Mouse (Mus musculus) left cerebral cortex, postnatal 36 days (tissue): ENCODE measurements around the gene Prkg2. TPM values are rescaled to one million over a fixed set of nuclear protein-coding genes. Genes with fewer than 3 reads are reported as not detected.
A peak's percentile ranks its signal among the peaks of the same experiment; 100 is the strongest.

Experiments used
- DNase-seq, 2 experiments: peaks; one replicate each; pipeline ENCODE4 v3.0.0; 2021 to 2022; ENCODE audit warnings: low spot score in 2 of 2, mixed read lengths in 1 of 2
- intact Hi-C: fragments of 180-260 bp; cut with DNase I; formaldehyde crosslinking; loops from one replicate; pipeline ENCODE4 v1.15.1; 2025
- total RNA-seq, 2 experiments: library from RNA; stranded (reverse); gene quantifications; 2 replicates each; pipeline ENCODE4 v1.2.3; 2021

Gene Prkg2
- 10 to 100 TPM; 10.6 to 16.1 TPM for total RNA-seq

GRCm38 (mm10) chr5:99036596-99037441, at the start of gene Prkg2:
Gene Prkg2, minus strand, starts transcription at chr5:99037351.
- intact Hi-C loops = loop anchor here (10.0 kb wide), 2 partner anchors 92 to 118 kb away; no protein-coding TSS in a partner anchor
- peak; percentile 63 to 74 for DNase-seq

DNA sequence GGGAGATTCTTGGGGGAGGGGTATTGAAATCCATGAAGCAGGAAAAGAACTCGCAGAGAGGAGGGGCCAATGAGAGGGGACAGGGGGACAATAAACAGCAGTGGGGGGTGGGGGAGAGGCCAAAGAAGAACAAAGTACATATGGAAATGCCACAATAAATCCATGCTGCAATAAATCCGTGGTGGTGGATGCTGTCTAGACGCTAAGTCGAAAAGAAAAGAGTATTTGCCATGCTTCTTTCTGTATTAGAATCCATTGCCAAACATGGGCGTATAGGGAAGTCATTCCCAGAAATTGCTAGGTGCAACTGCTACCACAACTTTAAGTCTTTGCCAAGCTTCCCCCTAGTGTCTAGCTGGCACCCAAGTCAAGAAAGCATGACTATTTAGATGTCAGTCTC, 46.8 kb upstream of the Prkg2 start:
- no peak for DNase-seq
- intact Hi-C loops = no loop called here

- intact Hi-C loops = no loop called here
- DNase-seq = no peak
Measured at GRCm38 (mm10) chr5:99078375-99078774, 41.2 kb upstream of the Prkg2 start.

DNA sequence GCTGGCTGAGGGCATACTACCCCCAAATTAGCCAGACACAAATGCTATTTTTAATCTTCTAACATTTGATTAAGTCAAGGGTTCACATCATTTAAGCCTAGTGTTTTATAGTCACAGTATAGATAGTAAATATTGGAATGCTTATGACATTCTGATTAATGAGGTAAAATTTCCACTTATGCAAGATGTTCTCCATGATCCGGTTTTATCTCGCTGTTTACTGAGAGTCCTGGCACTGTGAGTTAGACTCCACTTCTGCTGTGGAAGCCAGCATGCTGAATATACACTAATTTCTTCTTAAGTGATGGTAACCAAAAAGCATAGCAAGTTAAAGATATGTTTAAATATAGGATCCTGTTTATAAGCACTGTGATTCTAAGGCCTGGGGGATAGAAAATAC, 31.2 kb upstream of the Prkg2 start:
- no peak for DNase-seq
- intact Hi-C loops = no loop called here

DNA sequence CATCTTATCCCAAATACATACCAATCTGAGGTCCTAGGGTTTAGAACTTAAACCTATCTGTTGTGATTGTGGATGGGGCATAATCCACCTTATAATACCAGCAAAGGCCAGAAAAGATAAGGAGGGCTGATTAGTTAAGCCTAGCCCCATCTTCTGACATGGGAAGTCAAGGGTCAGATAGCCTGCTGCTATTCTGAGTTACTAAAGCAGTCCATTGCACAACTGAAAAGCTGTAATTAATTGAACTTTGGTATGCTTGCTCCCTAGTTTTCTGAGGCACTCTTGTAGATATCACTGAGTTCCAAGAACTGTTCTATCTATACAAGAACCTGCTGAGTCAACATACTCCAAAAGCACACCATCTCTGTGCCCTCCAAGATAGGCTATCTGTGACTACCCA, 25.4 kb upstream of the Prkg2 start:
- intact Hi-C loops = no loop called here
- no peak for DNase-seq

DNA sequence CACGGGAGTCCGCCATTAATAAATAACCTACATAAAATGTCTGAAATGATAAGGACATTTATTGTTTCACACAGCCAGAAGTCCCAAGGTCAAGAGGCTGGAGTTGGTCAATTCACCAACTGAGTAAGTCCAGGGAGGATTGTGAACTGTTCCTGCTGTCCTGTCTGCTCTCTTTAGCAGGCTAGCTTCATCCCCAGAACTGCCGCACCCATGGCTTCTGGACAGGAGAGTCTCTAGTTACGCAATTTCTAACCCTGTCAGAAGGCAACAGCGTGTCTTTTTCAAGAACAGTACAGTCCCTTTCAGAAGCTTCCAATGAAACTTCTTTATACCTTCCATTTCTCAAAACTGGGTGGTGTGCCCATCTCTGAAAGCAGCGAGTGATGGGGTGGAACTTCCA, 1.9 kb upstream of the Prkg2 start:
- no peak for DNase-seq
- intact Hi-C loops = loop anchor here (10.0 kb wide), 2 partner anchors 94 to 116 kb away; no protein-coding TSS in a partner anchor

- intact Hi-C loops = loop anchor here (10.0 kb wide), 2 partner anchors 93 to 117 kb away; no protein-coding TSS in a partner anchor
- DNase-seq = peak in 1 of 2 experiments; percentile 31
Measured at GRCm38 (mm10) chr5:99037442-99037811, 276 bp upstream of the Prkg2 start.

DNA sequence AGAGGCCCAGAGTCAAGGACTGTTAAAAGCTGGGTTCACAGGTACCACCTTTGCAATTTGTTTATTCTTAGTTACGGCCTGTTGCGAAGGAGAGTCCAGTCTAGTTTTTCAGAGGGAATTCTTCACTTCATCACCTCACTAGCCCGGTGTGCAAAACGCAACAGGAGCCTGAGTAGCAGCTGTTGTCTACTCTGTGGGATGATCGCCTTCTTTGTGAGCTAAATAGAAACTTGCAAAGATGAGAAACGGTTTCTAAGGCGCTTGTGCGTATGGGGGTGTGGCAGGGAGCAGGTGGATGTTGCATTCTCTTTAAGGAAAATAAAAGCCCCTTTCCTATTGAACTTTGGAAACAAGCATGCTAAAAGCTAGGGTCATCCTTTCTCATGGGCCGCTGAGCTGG, 1.2 kb downstream of the Prkg2 start:
- DNase-seq = peak; percentile 20 to 37
- intact Hi-C loops = loop anchor here (10.0 kb wide), 2 partner anchors 91 to 119 kb away; no protein-coding TSS in a partner anchor

GRCm38 (mm10) chr5:99031551-99032149, 5.5 kb downstream of the Prkg2 start:
- DNase-seq = no peak
- intact Hi-C loops = loop anchor here (10.0 kb wide), 2 partner anchors 87 to 123 kb away; no protein-coding TSS in a partner anchor

DNA sequence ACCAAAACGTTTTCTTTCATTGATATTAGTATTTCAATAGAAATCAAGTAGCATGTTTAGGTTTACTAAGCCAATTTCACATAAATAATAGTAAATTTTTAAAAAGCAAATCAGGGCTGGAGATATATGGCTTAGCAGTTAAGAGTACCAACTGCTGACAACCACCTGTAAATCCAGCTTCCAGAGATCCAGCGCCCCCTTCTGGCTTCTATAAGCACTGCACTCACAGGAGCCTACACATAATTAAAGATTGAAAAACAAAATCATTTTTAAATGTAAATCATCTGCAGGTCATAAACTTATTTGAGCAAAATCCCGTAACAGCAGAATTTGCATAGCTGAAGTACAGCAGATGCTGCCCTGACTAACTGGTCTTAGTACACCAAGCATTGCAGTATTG, 10.8 kb downstream of the Prkg2 start:
- intact Hi-C loops = no loop called here

GRCm38 (mm10) chr5:99019709-99020108, 17.4 kb downstream of the Prkg2 start:
- intact Hi-C loops = no loop called here
- peak; percentile 39 to 59 for DNase-seq

More for the DNA sequence above, 10.8 kb downstream of the Prkg2 start:
- DNase-seq = no peak

- intact Hi-C loops = no loop called here
- DNase-seq = no peak
Measured at GRCm38 (mm10) chr5:99015140-99015539, 22.0 kb downstream of the Prkg2 start.

DNA sequence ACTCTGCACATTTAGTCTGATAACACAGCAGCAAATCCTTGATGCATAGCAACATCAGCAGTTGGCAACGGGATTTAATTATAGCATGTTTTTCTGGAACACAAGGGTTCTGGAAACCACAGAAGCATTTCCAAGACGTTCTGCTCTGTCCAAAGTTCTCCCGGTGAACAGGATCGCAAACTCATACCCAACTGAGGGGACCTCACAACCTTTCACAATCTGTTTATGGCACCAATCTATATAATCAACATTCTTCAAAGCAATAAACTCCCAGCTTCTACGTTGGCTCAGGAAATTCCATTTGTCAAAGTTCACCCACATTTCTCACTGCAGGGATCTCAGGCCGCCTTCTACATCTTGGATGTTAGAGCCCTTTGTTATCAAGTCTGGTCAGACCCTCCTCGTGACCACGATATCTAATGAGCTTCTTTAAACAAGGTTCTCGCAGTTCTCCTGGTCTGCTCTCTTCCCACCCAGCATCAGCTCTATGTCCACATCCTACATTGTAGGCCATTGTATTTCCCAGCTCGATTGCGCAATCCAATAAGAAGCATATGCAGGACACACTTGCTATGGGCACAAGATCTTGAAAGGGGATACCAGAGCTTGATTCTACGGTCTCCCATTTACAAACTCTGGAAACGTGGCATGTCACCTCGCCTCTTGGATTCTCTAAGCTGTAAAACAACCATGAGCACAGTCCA, 26.6 kb downstream of the Prkg2 start:
- intact Hi-C loops = no loop called here

DNA sequence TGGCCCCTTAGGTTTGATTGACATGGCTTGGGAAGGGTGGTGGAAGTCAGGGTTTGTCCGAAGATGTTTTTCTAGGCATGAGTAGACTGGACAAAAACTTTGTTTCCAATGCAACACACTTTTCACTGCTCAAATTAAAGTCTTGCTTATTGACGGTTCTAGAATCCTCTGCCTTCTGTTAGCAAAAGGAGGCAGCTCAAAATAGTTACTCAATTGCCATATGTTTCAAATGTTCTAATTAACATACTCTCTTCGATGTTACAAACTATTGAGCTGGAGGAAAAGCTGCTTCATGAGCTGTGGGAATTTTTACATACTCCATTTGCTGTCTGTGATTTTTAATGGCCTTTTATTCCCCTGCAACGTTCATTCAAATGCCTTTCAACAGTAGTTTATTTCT, 39.0 kb downstream of the Prkg2 start:
- intact Hi-C loops = no loop called here
- DNase-seq = no peak

More for the DNA sequence above, 26.6 kb downstream of the Prkg2 start:
- DNase-seq = no peak

DNA sequence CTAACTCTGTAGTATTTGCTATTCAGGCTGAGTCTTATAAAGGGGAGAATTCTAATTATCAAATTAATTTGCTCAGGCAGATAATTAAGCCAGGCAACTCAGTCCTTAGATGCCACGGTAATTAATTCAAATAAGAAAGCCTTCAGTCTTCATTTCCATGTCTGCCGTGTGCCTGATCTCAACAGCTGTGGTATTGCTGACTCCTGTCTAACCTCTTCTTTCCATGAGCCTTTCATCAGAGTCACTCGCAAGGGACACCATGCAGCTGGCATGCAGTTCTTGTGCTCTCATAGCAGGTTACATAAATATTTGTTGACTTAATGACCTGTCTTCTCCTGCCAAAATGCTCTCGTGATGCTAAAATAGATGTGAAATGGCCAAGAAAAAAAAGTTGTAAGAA, 41.4 kb downstream of the Prkg2 start:
- intact Hi-C loops = no loop called here
- DNase-seq = no peak

GRCm38 (mm10) chr5:98991600-98991999, 45.6 kb downstream of the Prkg2 start:
- intact Hi-C loops = no loop called here

GRCm38 (mm10) chr5:98987634-98988033, 49.5 kb downstream of the Prkg2 start:
- intact Hi-C loops = no loop called here
- no peak for DNase-seq

More at GRCm38 (mm10) chr5:98991600-98991999, 45.6 kb downstream of the Prkg2 start:
- no peak for DNase-seq

DNA sequence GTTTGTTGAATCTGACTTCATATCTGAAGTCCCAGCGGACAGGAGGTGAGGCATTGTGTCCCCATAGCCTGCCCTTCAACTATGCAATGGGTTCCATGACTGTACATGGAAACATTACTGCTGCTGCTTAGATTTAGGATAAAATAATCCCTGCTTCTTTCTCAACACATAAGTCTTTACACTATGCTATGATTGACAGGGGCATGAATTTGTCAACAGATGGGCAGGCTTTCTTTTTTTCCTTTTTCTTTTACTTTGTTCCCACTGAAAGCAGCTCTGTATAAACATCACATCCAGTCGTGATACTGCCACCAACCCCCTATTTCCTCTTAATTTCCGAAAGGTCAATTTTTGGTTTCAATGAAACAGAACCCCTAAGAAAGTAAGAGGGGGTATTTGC, 50.0 kb downstream of the Prkg2 start:
- intact Hi-C loops = no loop called here
- DNase-seq = no peak

DNA sequence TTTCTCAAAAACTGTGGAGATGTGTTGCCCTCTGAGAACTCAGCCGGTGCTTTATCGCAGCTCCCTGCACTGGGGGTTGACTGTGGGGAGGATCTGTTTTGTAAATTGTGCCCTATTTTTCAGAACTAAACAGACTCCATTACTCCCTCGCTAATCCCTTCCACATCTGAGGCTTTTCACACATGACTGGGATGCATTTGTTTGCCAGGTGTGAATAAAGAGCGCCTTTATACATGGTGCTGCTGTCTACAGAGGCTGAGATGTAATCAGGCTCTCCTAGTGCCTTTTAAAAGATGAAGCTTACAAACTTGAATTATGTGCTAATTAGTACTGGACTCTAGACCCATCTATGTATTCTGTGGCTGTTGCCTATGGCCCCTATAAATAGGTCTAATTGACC, 50.7 kb downstream of the Prkg2 start:
- intact Hi-C loops = no loop called here
- no peak for DNase-seq

GRCm38 (mm10) chr5:98986011-98986410, 51.1 kb downstream of the Prkg2 start:
- DNase-seq = no peak
- intact Hi-C loops = no loop called here
